8 mouse cellular contexts compared by ENCODE assay signal in the genomic region with DNA sequence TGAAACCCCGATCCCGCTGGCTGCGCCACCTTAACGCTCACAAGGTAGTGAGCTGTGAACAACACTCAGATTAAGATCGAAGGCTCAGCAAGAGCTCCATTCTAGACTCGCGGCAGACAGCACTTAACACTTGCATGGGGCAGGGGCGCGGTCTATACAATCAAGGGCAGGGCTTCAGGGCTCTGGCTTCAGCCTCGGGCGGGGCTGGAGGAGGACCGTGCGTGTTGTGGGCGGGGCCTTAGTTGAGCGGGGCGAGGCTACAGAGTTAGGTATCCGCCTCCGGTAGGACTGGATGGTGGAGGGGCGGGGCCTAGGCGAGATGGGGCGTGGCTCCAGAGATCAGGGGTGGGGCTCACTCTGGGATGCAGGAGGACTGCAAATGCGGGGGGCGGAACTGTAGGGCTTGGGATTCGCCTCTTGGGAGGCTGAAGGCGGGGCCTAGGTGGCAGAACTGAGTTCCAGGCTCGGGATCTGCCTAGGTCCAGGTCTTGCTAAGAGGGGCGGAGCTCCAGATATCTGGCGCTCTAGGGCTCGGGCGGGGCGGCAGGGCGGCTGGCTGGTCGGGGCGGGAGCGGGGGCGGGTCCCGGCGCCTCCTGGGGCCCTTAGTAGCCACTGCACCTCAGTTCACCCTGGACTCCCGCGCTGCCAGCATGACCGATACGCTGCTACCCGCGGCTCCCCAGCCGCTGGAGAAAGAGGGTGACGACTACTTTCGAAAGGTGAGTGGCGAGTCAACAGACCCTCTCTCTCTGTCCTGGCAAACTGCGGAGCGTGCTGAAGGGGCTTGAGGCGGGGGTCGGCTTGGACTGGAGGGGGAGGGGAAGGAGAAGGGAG. TPM values are rescaled to one million over a fixed set of nuclear protein-coding genes. Genes with fewer than 3 reads are reported as not detected.
DNase-seq lines count a peak whose midpoint lies in the region; ATAC-seq and TF ChIP-seq lines count a peak whose summit lies in the region.

Gene Rhpn2, plus strand, starts transcription at position 479 of the 835 bp plus-strand sequence.

- peaks cover 23% of the 10 kb centered on the region for H3K4me1 ChIP-seq in erythroblast, embryonic 14.5 days (ENCODE audit: control insufficient read depth)
- peaks cover 8% of the 10 kb centered on the region; the same call in 1 of the 2 replicates for H3K4me1 ChIP-seq in heart, embryonic 11.5 days (ENCODE audit: control insufficient read depth, insufficient read depth, low read length)
- peaks cover 17% of the 10 kb centered on the region for H3K4me1 ChIP-seq in kidney, embryonic 16.5 days (ENCODE audit: insufficient read depth, low read length)
- H3K4me1 ChIP-seq in liver, adult 2 months (ENCODE audit: control insufficient read depth, insufficient read depth, low read length): peaks cover 6% of the 10 kb centered on the region; the same call in 1 of the 2 replicates

- no peaks in the 10 kb centered on the region for H3K79me3 ChIP-seq in C2C12 (ENCODE audit: low read depth)

- peak within 1 kb of the TSS; percentile 79 for H3ac ChIP-seq in C2C12 (ENCODE audit: control insufficient read depth, insufficient read length, low read depth)
- no peak within 1 kb of the TSS for H3ac ChIP-seq in myocyte (ENCODE audit: control insufficient read depth, insufficient read length)

- H3K79me2 ChIP-seq in C2C12 (ENCODE audit: control insufficient read depth, insufficient read depth): no peaks in the 10 kb centered on the region
- H3K79me2 ChIP-seq in liver, adult 2 months (ENCODE audit: control insufficient read depth, insufficient read depth, low read length): peaks cover 13% of the 10 kb centered on the region; the same call in 1 of the 2 replicates
- no peaks in the 10 kb centered on the region for H3K79me2 ChIP-seq in myocyte (ENCODE audit: control insufficient read depth, insufficient read depth)

- 1% methylated on average over 49 of the region's 52 CpGs for WGBS in heart, embryonic 11.5 days (ENCODE audit: insufficient replicate concordance)
- 0% methylated on average over 47 of the region's 52 CpGs for WGBS in kidney, embryonic 16.5 days
- WGBS in liver, adult 2 months: 1% methylated on average over 50 of the region's 52 CpGs

- H3K4me2 ChIP-seq in heart, embryonic 11.5 days: peak within 1 kb of the TSS; percentile 100
- H3K4me2 ChIP-seq in kidney, embryonic 16.5 days (replicated peaks; ENCODE audit: low read depth, low read length): peak within 1 kb of the TSS; percentile 87
- H3K4me2 ChIP-seq in myocyte (ENCODE audit: low read depth): peak within 1 kb of the TSS; percentile 99

- H3K27ac ChIP-seq in heart, embryonic 11.5 days (ENCODE audit: low read depth, low read length): peak within 1 kb of the TSS; percentile 57; the same call in 1 of the 2 replicates
- peak within 1 kb of the TSS; percentile 67 for H3K27ac ChIP-seq in kidney, embryonic 16.5 days (ENCODE audit: low read length)
- H3K27ac ChIP-seq in liver, adult 2 months (replicated peaks; ENCODE audit: insufficient read depth, low read depth, low read length): peak within 1 kb of the TSS; percentile 85

- DNase-seq in brain, embryonic 14.5 days (ENCODE audit: low read depth): peak; percentile 99
- DNase-seq in liver, adult 2 months (ENCODE audit: extremely low read depth, low read depth, low spot score): peak; percentile 98
- DNase-seq in splenic B cell, adult 2 months (ENCODE audit: low read depth, low spot score): peak; percentile 97

- peak within 1 kb of the TSS; percentile 69 for H3K9ac ChIP-seq in heart, embryonic 11.5 days (ENCODE audit: low read depth, low read length)
- peak within 1 kb of the TSS; percentile 78 for H3K9ac ChIP-seq in kidney, embryonic 16.5 days (replicated peaks; ENCODE audit: low read length)
- peak within 1 kb of the TSS; percentile 87 for H3K9ac ChIP-seq in liver, adult 2 months (ENCODE audit: low read depth, low read length)

- H3K4me3 ChIP-seq in C2C12 (ENCODE audit: insufficient read depth, poor library complexity, severe bottlenecking) (peak within 1 kb of the TSS; percentile 36), myocyte (peak within 1 kb of the TSS; percentile 29)
- H3K4me3 ChIP-seq in erythroblast, embryonic 14.5 days (replicated peaks): peak within 1 kb of the TSS; percentile 66
- H3K4me3 ChIP-seq in heart, embryonic 11.5 days (ENCODE audit: low read depth, low read length): peak within 1 kb of the TSS; percentile 60
- H3K4me3 ChIP-seq in kidney, embryonic 16.5 days (ENCODE audit: low read length): peak within 1 kb of the TSS; percentile 61
- peak within 1 kb of the TSS; percentile 83 for H3K4me3 ChIP-seq in liver, adult 2 months (ENCODE audit: insufficient read depth, low read depth, low read length)

- no peak for TF ChIP-seq CTCF in C2C12 (IDR thresholded peaks at IDR 0.05; ENCODE audit: control insufficient read depth, insufficient read depth, insufficient read length)
- no peak for TF ChIP-seq CTCF in brain, embryonic 14.5 days (IDR thresholded peaks at IDR 0.05; ENCODE audit: borderline replicate concordance, extremely low read depth, insufficient read depth, insufficient read length)
- TF ChIP-seq CTCF in liver, adult 2 months (IDR thresholded peaks at IDR 0.05; ENCODE audit: low read depth, low read length): no peak

- H3K27me3 ChIP-seq in C2C12 (ENCODE audit: control insufficient read depth, insufficient read depth, insufficient read length): no peaks in the 10 kb centered on the region
- H3K27me3 ChIP-seq in erythroblast, embryonic 14.5 days (ENCODE audit: control insufficient read depth): peaks cover 77% of the 10 kb centered on the region
- H3K27me3 ChIP-seq in heart, embryonic 11.5 days (ENCODE audit: control insufficient read depth, insufficient read depth, low read length): peaks cover 8% of the 10 kb centered on the region; the same call in 1 of the 2 replicates
- peaks cover 4% of the 10 kb centered on the region; the same call in 1 of the 2 replicates for H3K27me3 ChIP-seq in kidney, embryonic 16.5 days (ENCODE audit: insufficient read depth, low read length)
- H3K27me3 ChIP-seq in liver, adult 2 months (ENCODE audit: control insufficient read depth, insufficient read depth, low read length): no peaks in the 10 kb centered on the region
- no peaks in the 10 kb centered on the region for H3K27me3 ChIP-seq in myocyte (ENCODE audit: control insufficient read depth, insufficient read depth, insufficient read length)
- H3K27me3 ChIP-seq in splenic B cell, adult 2 months (ENCODE audit: control insufficient read depth, insufficient read depth, low read length, poor library complexity, severe bottlenecking): no peaks in the 10 kb centered on the region

- H3K36me3 ChIP-seq in C2C12 (ENCODE audit: control insufficient read depth, insufficient read depth) (no peaks in the 10 kb centered on the region), myocyte (ENCODE audit: control insufficient read depth, insufficient read depth) (no peaks in the 10 kb centered on the region)
- H3K36me3 ChIP-seq in erythroblast, embryonic 14.5 days (ENCODE audit: control insufficient read depth): no peaks in the 10 kb centered on the region
- no peaks in the 10 kb centered on the region for H3K36me3 ChIP-seq in heart, embryonic 11.5 days (ENCODE audit: control insufficient read depth, insufficient read depth, low read length)
- H3K36me3 ChIP-seq in kidney, embryonic 16.5 days (ENCODE audit: insufficient read depth, low read length): no peaks in the 10 kb centered on the region
- H3K36me3 ChIP-seq in liver, adult 2 months (ENCODE audit: control insufficient read depth, insufficient read depth, low read length): no peaks in the 10 kb centered on the region
- no peaks in the 10 kb centered on the region for H3K36me3 ChIP-seq in splenic B cell, adult 2 months (ENCODE audit: control insufficient read depth, insufficient read depth, low read length, poor library complexity, severe bottlenecking)

- no peaks in the 10 kb centered on the region; the same call in 1 of the 2 replicates for H3K9me3 ChIP-seq in erythroblast, embryonic 14.5 days (ENCODE audit: control insufficient read depth, low read length)
- H3K9me3 ChIP-seq in heart, embryonic 11.5 days (replicated peaks; ENCODE audit: control insufficient read depth, low read length): no peaks in the 10 kb centered on the region
- H3K9me3 ChIP-seq in kidney, embryonic 16.5 days (ENCODE audit: low read length): no peaks in the 10 kb centered on the region

- TF ChIP-seq POLR2A in brain, embryonic 14.5 days (IDR thresholded peaks at IDR 0.05; ENCODE audit: borderline replicate concordance, extremely low read depth, insufficient read depth, insufficient read length, poor library complexity, severe bottlenecking): no peak
- TF ChIP-seq POLR2A in liver, adult 2 months (IDR thresholded peaks at IDR 0.05; ENCODE audit: extremely low read depth, insufficient read depth, low read length): peak; percentile 96
- TF ChIP-seq POLR2A in myocyte (IDR thresholded peaks at IDR 0.05; ENCODE audit: insufficient read length, low read depth): peak; percentile 57

- ATAC-seq in heart, embryonic 11.5 days (replicated peaks; ENCODE audit: insufficient number of reproducible peaks, low FRiP score, low TSS enrichment): peak; percentile 99
- ATAC-seq in kidney, embryonic 16.5 days (ENCODE audit: low FRiP score, low TSS enrichment): peak; percentile 99

TF ChIP-seq in C2C12, 6 proteins besides CTCF, POLR2A, EP300 and RAD21 (continues in another document):
- TF ChIP-seq MAX (IDR thresholded peaks at IDR 0.05): no peak
- no peak for TF ChIP-seq USF1 (IDR thresholded peaks at IDR 0.05; ENCODE audit: low read depth)
- no peak for TF ChIP-seq CEBPB (IDR thresholded peaks at IDR 0.05; ENCODE audit: low read depth)
- TF ChIP-seq FOSL1 (IDR thresholded peaks at IDR 0.05; ENCODE audit: insufficient read depth, low read length, poor library complexity, severe bottlenecking): no peak
- no peak for TF ChIP-seq MYOG (IDR thresholded peaks at IDR 0.05; ENCODE audit: control insufficient read depth, extremely low read depth, insufficient read length)

TF ChIP-seq in myocyte, 11 proteins besides CTCF, POLR2A, EP300 and RAD21:
- TF ChIP-seq MYOG (IDR thresholded peaks at IDR 0.05; ENCODE audit: control insufficient read depth in 1 of 3, insufficient read depth in 1 of 3, insufficient read length in 2 of 3, low read depth in 2 of 3) (peak in 1 of 3 experiments; percentile 2), REST (IDR thresholded peaks at IDR 0.05; ENCODE audit: insufficient read depth, insufficient read length) (no peak)

RNA-seq across cellular contexts. Expression of gene Rhpn2, which starts in this region (rescaled TPM):
- polyA plus RNA-seq in C2C12 (2012; fragmentation: generic; extraction: Trizol) (2.2 TPM), myocyte (2012; fragmentation: generic; extraction: Trizol) (0.66 TPM)
- 1.4 and 2.5 TPM in 2 replicates for polyA plus RNA-seq in brain, embryonic 14.5 days (2012; rRNA removed)
- polyA plus RNA-seq in erythroblast, embryonic 14.5 days (2012): 0.03 and 0.04 TPM in 2 replicates
- 8.3 and 8.5 TPM in 2 replicates for polyA plus RNA-seq in heart, embryonic 11.5 days (2014; fragmentation: Nextera tagmentation; extraction: Ambion mirVana)
- polyA plus RNA-seq in kidney, embryonic 16.5 days (2015; fragmentation: Nextera tagmentation; extraction: Ambion mirVana): 16.3 TPM in 2 replicates
- total RNA-seq in liver, adult 2 months (2014; rRNA removed): 14.0 and 18.5 TPM in 2 replicates
- polyA plus RNA-seq in liver, adult 2 months (2012; rRNA removed): 6.8 and 6.9 TPM in 2 replicates

Comparison
In these comparisons a context has a peak if more than half of its experiments do, and no peak if none do; other contexts are left out.
1. Peak in every context shown above with its lines: DNase-seq, ATAC-seq, H3K4me3 ChIP-seq and H3K27ac ChIP-seq.
2. H3K4me3 ChIP-seq: peak in every context shown above with its lines; median percentile 83 in liver, adult 2 months; 66 in erythroblast, embryonic 14.5 days; 61 in kidney, embryonic 16.5 days; 60 in heart, embryonic 11.5 days; 36 in C2C12; 29 in myocyte.